Mouse (Mus musculus): ENCODE data around the gene Bend7. TPM values are rescaled to one million over a fixed set of nuclear protein-coding genes. Genes with fewer than 3 reads are reported as not detected.
A peak's percentile ranks its signal among the peaks of the same experiment; 100 is the strongest.

Gene Bend7
- polyA plus RNA-seq, 1 experiment from 2014 or later: 2.3 TPM

- Histone ChIP-seq H3K9me3 (replicated peaks; ENCODE audit: control insufficient read depth, low read length) (no peaks in the 10 kb centered on the region), H3K4me1 (ENCODE audit: control insufficient read depth, insufficient read depth, low read length) (no peaks in the 10 kb centered on the region), H3K36me3 (ENCODE audit: control insufficient read depth, insufficient read depth) (no peaks in the 10 kb centered on the region), H3K4me3 (ENCODE audit: low read length) (no peak overlapping the region), H3K27me3 (ENCODE audit: control insufficient read depth, insufficient read depth, low read length) (no peaks in the 10 kb centered on the region), H3K9ac (ENCODE audit: low read length) (no peak overlapping the region), H3K27ac (ENCODE audit: low read length) (no peak overlapping the region), H3K4me2 (ENCODE audit: low read depth, low read length) (no peak overlapping the region)
- WGBS: 80% methylated on average over 2 of the region's 2 CpGs
- no peak for ATAC-seq (replicated peaks; ENCODE audit: extremely low read depth, insufficient read depth, low FRiP score)
Measured at GRCm38 (mm10) chr2:4770376-4770775, 52.7 kb downstream of the Bend7 start.

GRCm38 (mm10) chr2:4773911-4774310 is 56.3 kb downstream of the Bend7 start:
- WGBS: 94% methylated on average over 6 of the region's 6 CpGs

GRCm38 (mm10) chr2:4777291-4777690 is 59.7 kb downstream of the Bend7 start:
- no peaks in the 10 kb centered on the region for H3K27me3 ChIP-seq (ENCODE audit: control insufficient read depth, insufficient read depth, low read length)
- 37% methylated on average over 8 of the region's 8 CpGs for WGBS
- H3K4me2 ChIP-seq (ENCODE audit: low read depth, low read length): peak overlapping the region; percentile 32; the same call in 1 of the 2 replicates
- no peak for ATAC-seq (replicated peaks; ENCODE audit: extremely low read depth, insufficient read depth, low FRiP score)
- no peak overlapping the region for H3K27ac ChIP-seq (ENCODE audit: low read length)
- no peak overlapping the region for H3K4me3 ChIP-seq (ENCODE audit: low read length)
- no peaks in the 10 kb centered on the region for H3K4me1 ChIP-seq (ENCODE audit: control insufficient read depth, insufficient read depth, low read length)
- H3K9ac ChIP-seq (ENCODE audit: low read length): no peak overlapping the region
- no peaks in the 10 kb centered on the region for H3K36me3 ChIP-seq (ENCODE audit: control insufficient read depth, insufficient read depth)
- no peaks in the 10 kb centered on the region for H3K9me3 ChIP-seq (replicated peaks; ENCODE audit: control insufficient read depth, low read length)

More at GRCm38 (mm10) chr2:4773911-4774310, 56.3 kb downstream of the Bend7 start:
- no peaks in the 10 kb centered on the region for H3K36me3 ChIP-seq (ENCODE audit: control insufficient read depth, insufficient read depth)
- no peak for ATAC-seq (replicated peaks; ENCODE audit: extremely low read depth, insufficient read depth, low FRiP score)
- H3K4me3 ChIP-seq (ENCODE audit: low read length): no peak overlapping the region
- H3K27ac ChIP-seq (ENCODE audit: low read length): no peak overlapping the region
- H3K9ac ChIP-seq (ENCODE audit: low read length): no peak overlapping the region
- no peaks in the 10 kb centered on the region for H3K9me3 ChIP-seq (replicated peaks; ENCODE audit: control insufficient read depth, low read length)
- no peaks in the 10 kb centered on the region for H3K4me1 ChIP-seq (ENCODE audit: control insufficient read depth, insufficient read depth, low read length)
- no peak overlapping the region for H3K4me2 ChIP-seq (ENCODE audit: low read depth, low read length)
- no peaks in the 10 kb centered on the region for H3K27me3 ChIP-seq (ENCODE audit: control insufficient read depth, insufficient read depth, low read length)

DNA sequence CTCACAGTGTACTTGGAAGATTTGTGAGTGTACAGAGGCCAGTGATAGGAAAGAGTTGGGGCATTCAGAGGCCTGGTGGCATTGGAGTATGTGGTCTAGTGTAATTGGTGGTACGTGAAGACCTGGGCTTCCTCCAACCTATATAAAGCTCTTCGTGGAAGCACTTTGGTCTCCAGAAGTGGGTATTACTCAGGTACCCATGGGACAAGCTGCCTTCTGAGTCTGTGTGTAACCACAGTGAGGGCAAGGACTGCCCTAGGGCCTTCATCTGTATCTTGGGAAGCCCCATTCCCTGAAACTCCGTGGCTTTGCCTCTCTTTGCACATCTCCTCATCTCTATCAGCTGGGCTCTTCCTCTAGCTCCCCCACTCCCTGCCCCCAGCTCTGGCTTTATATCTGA is 64.0 kb downstream of the Bend7 start:
- Histone ChIP-seq H3K9ac (ENCODE audit: low read length) (no peak overlapping the region), H3K4me1 (ENCODE audit: control insufficient read depth, insufficient read depth, low read length) (no peaks in the 10 kb centered on the region), H3K9me3 (replicated peaks; ENCODE audit: control insufficient read depth, low read length) (no peaks in the 10 kb centered on the region), H3K4me2 (ENCODE audit: low read depth, low read length) (no peak overlapping the region), H3K27ac (ENCODE audit: low read length) (no peak overlapping the region), H3K27me3 (ENCODE audit: control insufficient read depth, insufficient read depth, low read length) (no peaks in the 10 kb centered on the region), H3K4me3 (ENCODE audit: low read length) (no peak overlapping the region), H3K36me3 (ENCODE audit: control insufficient read depth, insufficient read depth) (no peaks in the 10 kb centered on the region)
- WGBS: 74% methylated on average over 3 of the region's 3 CpGs
- ATAC-seq (replicated peaks; ENCODE audit: extremely low read depth, insufficient read depth, low FRiP score): no peak

DNA sequence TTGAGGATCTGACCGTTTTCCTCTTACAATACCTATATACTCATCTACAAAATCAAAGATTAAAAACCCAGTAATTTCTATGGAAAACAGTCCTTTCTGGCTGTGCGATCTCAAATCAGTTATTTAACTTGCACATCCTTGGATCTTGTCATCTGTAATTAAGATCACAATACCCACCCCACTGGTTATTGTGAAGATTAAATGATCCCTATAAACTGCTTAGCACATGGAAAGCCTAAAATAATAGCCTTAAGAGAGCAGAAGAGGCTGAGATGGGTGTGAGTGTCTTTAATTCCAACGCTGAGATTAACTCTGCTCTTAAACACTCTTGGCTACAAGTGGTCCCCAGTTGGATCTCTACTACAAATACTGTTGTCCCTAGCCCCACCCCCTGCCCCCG is 64.8 kb downstream of the Bend7 start:
- H3K27ac ChIP-seq (ENCODE audit: low read length): no peak overlapping the region
- no peaks in the 10 kb centered on the region for H3K36me3 ChIP-seq (ENCODE audit: control insufficient read depth, insufficient read depth)
- ATAC-seq (replicated peaks; ENCODE audit: extremely low read depth, insufficient read depth, low FRiP score): no peak
- H3K4me3 ChIP-seq (ENCODE audit: low read length): no peak overlapping the region
- H3K4me2 ChIP-seq (ENCODE audit: low read depth, low read length): no peak overlapping the region
- H3K9ac ChIP-seq (ENCODE audit: low read length): no peak overlapping the region
- 80% methylated on average over 4 of the region's 4 CpGs for WGBS
- no peaks in the 10 kb centered on the region for H3K4me1 ChIP-seq (ENCODE audit: control insufficient read depth, insufficient read depth, low read length)
- H3K27me3 ChIP-seq (ENCODE audit: control insufficient read depth, insufficient read depth, low read length): no peaks in the 10 kb centered on the region
- H3K9me3 ChIP-seq (replicated peaks; ENCODE audit: control insufficient read depth, low read length): no peaks in the 10 kb centered on the region

DNA sequence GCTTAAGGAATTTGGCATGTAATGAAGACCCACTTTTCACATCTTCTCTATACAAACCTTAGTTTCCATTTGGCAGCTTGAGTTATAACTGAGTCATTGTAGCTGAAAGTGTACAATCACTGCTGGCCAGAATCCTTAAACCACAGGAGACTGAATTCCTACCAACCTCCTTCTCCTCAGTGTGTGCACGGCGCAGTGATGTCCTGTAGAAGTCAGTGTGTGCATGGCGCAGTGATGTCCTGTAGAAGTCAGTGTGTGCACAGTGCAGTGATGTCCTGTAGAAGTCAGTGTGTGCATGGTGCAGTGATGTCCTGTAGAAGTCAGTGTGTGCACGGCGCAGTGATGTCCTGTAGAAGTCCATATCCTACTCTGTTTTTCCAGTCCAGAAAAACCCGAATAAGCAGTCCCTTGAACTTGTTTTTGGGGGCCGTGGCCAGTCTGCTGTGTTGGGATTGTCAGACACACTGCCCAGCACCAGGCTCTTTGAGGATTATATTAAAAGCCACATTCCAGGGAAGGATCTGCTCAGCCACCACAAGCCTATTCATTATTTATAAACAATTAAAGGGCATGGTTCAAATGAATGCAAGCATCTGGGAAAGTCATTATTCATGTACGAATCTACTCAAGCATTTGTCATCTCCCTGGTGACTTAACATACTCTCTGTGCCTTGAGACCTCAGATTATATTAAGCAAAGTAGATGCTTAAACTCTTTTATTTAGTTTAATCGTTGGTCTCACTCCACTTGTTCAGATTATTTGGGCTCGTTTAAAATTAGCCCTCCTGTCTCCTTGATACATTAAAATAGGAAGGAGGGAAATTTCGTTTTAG is 65.4 kb downstream of the Bend7 start:
- no peaks in the 10 kb centered on the region for H3K4me1 ChIP-seq (ENCODE audit: control insufficient read depth, insufficient read depth, low read length)
- 79% methylated on average over 11 of the region's 11 CpGs for WGBS
- no peak overlapping the region for H3K27ac ChIP-seq (ENCODE audit: low read length)
- no peaks in the 10 kb centered on the region for H3K36me3 ChIP-seq (ENCODE audit: control insufficient read depth, insufficient read depth)
- no peak overlapping the region for H3K4me3 ChIP-seq (ENCODE audit: low read length)
- no peaks in the 10 kb centered on the region for H3K9me3 ChIP-seq (replicated peaks; ENCODE audit: control insufficient read depth, low read length)
- H3K27me3 ChIP-seq (ENCODE audit: control insufficient read depth, insufficient read depth, low read length): no peaks in the 10 kb centered on the region
- no peak for ATAC-seq (replicated peaks; ENCODE audit: extremely low read depth, insufficient read depth, low FRiP score)
- no peak overlapping the region for H3K9ac ChIP-seq (ENCODE audit: low read length)
- H3K4me2 ChIP-seq (ENCODE audit: low read depth, low read length): no peak overlapping the region

- Histone ChIP-seq H3K27me3 (ENCODE audit: control insufficient read depth, insufficient read depth, low read length) (no peaks in the 10 kb centered on the region), H3K36me3 (ENCODE audit: control insufficient read depth, insufficient read depth) (no peaks in the 10 kb centered on the region), H3K4me2 (ENCODE audit: low read depth, low read length) (no peak overlapping the region), H3K27ac (ENCODE audit: low read length) (no peak overlapping the region), H3K4me3 (ENCODE audit: low read length) (no peak overlapping the region), H3K9ac (ENCODE audit: low read length) (no peak overlapping the region), H3K4me1 (ENCODE audit: control insufficient read depth, insufficient read depth, low read length) (no peaks in the 10 kb centered on the region), H3K9me3 (replicated peaks; ENCODE audit: control insufficient read depth, low read length) (no peaks in the 10 kb centered on the region)
- WGBS: 70% methylated on average over 8 of the region's 8 CpGs
- no peak for ATAC-seq (replicated peaks; ENCODE audit: extremely low read depth, insufficient read depth, low FRiP score)
Measured at GRCm38 (mm10) chr2:4784012-4784411, 66.4 kb downstream of the Bend7 start.

- no peak overlapping the region for H3K4me3 ChIP-seq (ENCODE audit: low read length)
- no peak overlapping the region for H3K27ac ChIP-seq (ENCODE audit: low read length)
- H3K27me3 ChIP-seq (ENCODE audit: control insufficient read depth, insufficient read depth, low read length): no peaks in the 10 kb centered on the region
- no peak for ATAC-seq (replicated peaks; ENCODE audit: extremely low read depth, insufficient read depth, low FRiP score)
- no peaks in the 10 kb centered on the region for H3K36me3 ChIP-seq (ENCODE audit: control insufficient read depth, insufficient read depth)
- no peaks in the 10 kb centered on the region for H3K9me3 ChIP-seq (replicated peaks; ENCODE audit: control insufficient read depth, low read length)
- H3K9ac ChIP-seq (ENCODE audit: low read length): no peak overlapping the region
- WGBS: 79% methylated on average over 6 of the region's 6 CpGs
- no peak overlapping the region for H3K4me2 ChIP-seq (ENCODE audit: low read depth, low read length)
- no peaks in the 10 kb centered on the region for H3K4me1 ChIP-seq (ENCODE audit: control insufficient read depth, insufficient read depth, low read length)
Measured at GRCm38 (mm10) chr2:4785016-4785415, 67.4 kb downstream of the Bend7 start.

- H3K36me3 ChIP-seq (ENCODE audit: control insufficient read depth, insufficient read depth): no peaks in the 10 kb centered on the region
- no peak overlapping the region for H3K27ac ChIP-seq (ENCODE audit: low read length)
- H3K4me2 ChIP-seq (ENCODE audit: low read depth, low read length): no peak overlapping the region
- ATAC-seq (replicated peaks; ENCODE audit: extremely low read depth, insufficient read depth, low FRiP score): no peak
- no peaks in the 10 kb centered on the region for H3K4me1 ChIP-seq (ENCODE audit: control insufficient read depth, insufficient read depth, low read length)
- H3K9ac ChIP-seq (ENCODE audit: low read length): no peak overlapping the region
- no peaks in the 10 kb centered on the region for H3K9me3 ChIP-seq (replicated peaks; ENCODE audit: control insufficient read depth, low read length)
- no peaks in the 10 kb centered on the region for H3K27me3 ChIP-seq (ENCODE audit: control insufficient read depth, insufficient read depth, low read length)
- WGBS: 84% methylated on average over 7 of the region's 7 CpGs
- no peak overlapping the region for H3K4me3 ChIP-seq (ENCODE audit: low read length)
Measured at GRCm38 (mm10) chr2:4787223-4787622, 69.6 kb downstream of the Bend7 start.
